Mouse (Mus musculus) forebrain, embryonic 10.5 days (tissue): ENCODE data around the gene Nsun2. TPM values are rescaled to one million over a fixed set of nuclear protein-coding genes. Genes with fewer than 3 reads are reported as not detected.

Experiments used
- DNase-seq: peaks from one replicate; pipeline ENCODE4 v3.0.0-alpha.2; 2017; ENCODE audit warnings: low spot score; ENCODE audit errors: extremely low spot score
- H3K27ac ChIP-seq: fragments of 300-500 bp; sonication (generic); 2 replicates; pipeline ENCODE4 v1.5.1; 2016; ENCODE audit warnings: mild to moderate bottlenecking
- H3K27me3 ChIP-seq: fragments of 300-500 bp; sonication (generic); 2 replicates; pipeline ENCODE4 v1.6.1; 2016; ENCODE audit warnings: mild to moderate bottlenecking; ENCODE audit not compliant: poor library complexity, severe bottlenecking
- H3K36me3 ChIP-seq: fragments of 300-500 bp; sonication (generic); replicated peaks from 2 replicates; pipeline ENCODE4 v1.6.1; 2016; ENCODE audit warnings: mild to moderate bottlenecking, moderate library complexity
- H3K4me1 ChIP-seq: fragments of 300-500 bp; sonication (generic); 2 replicates; pipeline ENCODE4 v1.6.1; 2016
- H3K4me3 ChIP-seq: fragments of 300-500 bp; sonication (generic); 2 replicates; pipeline ENCODE4 v1.5.1; 2016; ENCODE audit warnings: mild to moderate bottlenecking, moderate library complexity
- H3K9me3 ChIP-seq: fragments of 300-500 bp; sonication (generic); 2 replicates; pipeline ENCODE4 v1.6.1; 2016; ENCODE audit warnings: mild to moderate bottlenecking, moderate library complexity
- WGBS: fragments of 180-500 bp; shearing (Covaris S2); methylation state at CpG from one replicate; pipeline ENCODE4 v1.1.7; 2016; 5-methylcytosine and 5-hydroxymethylcytosine counted together
- polyA plus RNA-seq: library from polyadenylated mRNA; unstranded; fragments of >200 nt; fragmentation: Nextera tagmentation; extraction: Ambion mirVana; gene quantifications from 2 replicates; pipeline ENCODE4 v1.2.1, GENCODE M21; 2016

Gene Nsun2
- polyA plus RNA-seq, 1 experiment from 2014 or later: 175 TPM

- no peak for DNase-seq
- Histone ChIP-seq H3K27me3 (no peaks in the 10 kb centered on the region), H3K27ac (no peak overlapping the region), H3K4me3 (no peak overlapping the region), H3K36me3 (peaks cover 96% of the 10 kb centered on the region), H3K9me3 (no peaks in the 10 kb centered on the region), H3K4me1 (no peaks in the 10 kb centered on the region)
- WGBS: 89% methylated on average over 12 of the region's 12 CpGs
Observed at GRCm38 (mm10) chr13:69506341-69507086, 27.0 kb upstream of the Nsun2 start.

GRCm38 (mm10) chr13:69507666-69508065 lies 25.9 kb upstream of the Nsun2 start:
- 95% methylated on average over 3 of the region's 3 CpGs for WGBS
- Histone ChIP-seq H3K27ac (no peak overlapping the region), H3K4me1 (no peaks in the 10 kb centered on the region), H3K9me3 (no peaks in the 10 kb centered on the region), H3K27me3 (no peaks in the 10 kb centered on the region), H3K36me3 (peaks cover 96% of the 10 kb centered on the region), H3K4me3 (no peak overlapping the region)
- no peak for DNase-seq

- WGBS: 70% methylated on average over 9 of the region's 9 CpGs
- H3K36me3 ChIP-seq: peaks cover 86% of the 10 kb centered on the region
Observed at GRCm38 (mm10) chr13:69509391-69510244, 23.9 kb upstream of the Nsun2 start.

GRCm38 (mm10) chr13:69515091-69515490 lies 18.5 kb upstream of the Nsun2 start:
- H3K9me3 ChIP-seq: no peaks in the 10 kb centered on the region
- no peak for DNase-seq
- 95% methylated on average over 3 of the region's 3 CpGs for WGBS
- no peak overlapping the region for H3K27ac ChIP-seq
- no peaks in the 10 kb centered on the region for H3K27me3 ChIP-seq
- H3K36me3 ChIP-seq: peaks cover 48% of the 10 kb centered on the region
- no peak overlapping the region for H3K4me3 ChIP-seq
- peaks cover 12% of the 10 kb centered on the region for H3K4me1 ChIP-seq

More at GRCm38 (mm10) chr13:69509391-69510244, 23.9 kb upstream of the Nsun2 start:
- Histone ChIP-seq H3K4me1 (no peaks in the 10 kb centered on the region), H3K4me3 (no peak overlapping the region), H3K27me3 (no peaks in the 10 kb centered on the region), H3K27ac (no peak overlapping the region), H3K9me3 (no peaks in the 10 kb centered on the region)
- DNase-seq: no peak

- no peak for DNase-seq
- no peak overlapping the region for H3K4me3 ChIP-seq
- H3K27ac ChIP-seq: no peak overlapping the region
- peaks cover 36% of the 10 kb centered on the region for H3K4me1 ChIP-seq
- no peaks in the 10 kb centered on the region for H3K27me3 ChIP-seq
- no peaks in the 10 kb centered on the region for H3K9me3 ChIP-seq
- peaks cover 27% of the 10 kb centered on the region for H3K36me3 ChIP-seq
- WGBS: 94% methylated on average over 6 of the region's 6 CpGs
Observed at GRCm38 (mm10) chr13:69517445-69517844, 16.1 kb upstream of the Nsun2 start.

GRCm38 (mm10) chr13:69519137-69519536 lies 14.4 kb upstream of the Nsun2 start:
- no peak for DNase-seq
- WGBS: 84% methylated on average over 6 of the region's 6 CpGs
- no peak overlapping the region for H3K27ac ChIP-seq

GRCm38 (mm10) chr13:69522161-69522791 lies 11.3 kb upstream of the Nsun2 start:
- H3K9me3 ChIP-seq: no peaks in the 10 kb centered on the region
- WGBS: 88% methylated on average over 1 of the region's 1 CpGs
- no peak overlapping the region for H3K4me3 ChIP-seq
- H3K27me3 ChIP-seq: no peaks in the 10 kb centered on the region
- no peak for DNase-seq
- no peaks in the 10 kb centered on the region for H3K36me3 ChIP-seq
- no peak overlapping the region for H3K27ac ChIP-seq
- H3K4me1 ChIP-seq: peaks cover 82% of the 10 kb centered on the region

More at GRCm38 (mm10) chr13:69519137-69519536, 14.4 kb upstream of the Nsun2 start:
- no peaks in the 10 kb centered on the region for H3K9me3 ChIP-seq
- no peaks in the 10 kb centered on the region for H3K27me3 ChIP-seq
- peaks cover 53% of the 10 kb centered on the region for H3K4me1 ChIP-seq
- H3K36me3 ChIP-seq: peaks cover 16% of the 10 kb centered on the region
- no peak overlapping the region for H3K4me3 ChIP-seq

GRCm38 (mm10) chr13:69523444-69524157 lies 9.9 kb upstream of the Nsun2 start:
- WGBS: 77% methylated on average over 14 of the region's 14 CpGs
- Histone ChIP-seq H3K27ac (no peak overlapping the region), H3K4me1 (peaks cover 96% of the 10 kb centered on the region), H3K4me3 (no peak overlapping the region), H3K27me3 (no peaks in the 10 kb centered on the region), H3K36me3 (peaks cover 6% of the 10 kb centered on the region), H3K9me3 (no peaks in the 10 kb centered on the region)
- DNase-seq: no peak

- no peak for DNase-seq
- H3K27me3 ChIP-seq: no peaks in the 10 kb centered on the region
- peaks cover 96% of the 10 kb centered on the region for H3K4me1 ChIP-seq
- WGBS: 81% methylated on average over 2 of the region's 2 CpGs
- H3K9me3 ChIP-seq: no peaks in the 10 kb centered on the region
- H3K27ac ChIP-seq: no peak overlapping the region
- H3K36me3 ChIP-seq: peaks cover 12% of the 10 kb centered on the region
- no peak overlapping the region for H3K4me3 ChIP-seq
Observed at GRCm38 (mm10) chr13:69524158-69524530, 9.4 kb upstream of the Nsun2 start.

GRCm38 (mm10) chr13:69525867-69526266 lies 7.7 kb upstream of the Nsun2 start:
- H3K27me3 ChIP-seq: no peaks in the 10 kb centered on the region
- no peak for DNase-seq
- H3K27ac ChIP-seq: no peak overlapping the region
- H3K4me1 ChIP-seq: peaks cover 92% of the 10 kb centered on the region
- 74% methylated on average over 4 of the region's 4 CpGs for WGBS
- peaks cover 29% of the 10 kb centered on the region for H3K36me3 ChIP-seq
- no peaks in the 10 kb centered on the region for H3K9me3 ChIP-seq
- no peak overlapping the region for H3K4me3 ChIP-seq

GRCm38 (mm10) chr13:69528531-69528930 lies 5.0 kb upstream of the Nsun2 start:
- Histone ChIP-seq H3K36me3 (peaks cover 38% of the 10 kb centered on the region), H3K27me3 (no peaks in the 10 kb centered on the region), H3K9me3 (no peaks in the 10 kb centered on the region), H3K27ac (no peak overlapping the region), H3K4me1 (peaks cover 85% of the 10 kb centered on the region), H3K4me3 (no peak overlapping the region)
- no peak for DNase-seq
- whole genome bisulfite sequencing: 91% methylated on average over 7 of the region's 7 CpGs

GRCm38 (mm10) chr13:69530156-69530555 lies 3.4 kb upstream of the Nsun2 start:
- peak overlapping the region; percentile 5; the same call in 1 of the 2 replicates for H3K4me3 ChIP-seq
- WGBS: 83% methylated on average over 3 of the region's 3 CpGs
- no peak for DNase-seq
- H3K4me1 ChIP-seq: peaks cover 71% of the 10 kb centered on the region
- H3K27ac ChIP-seq: no peak overlapping the region
- no peaks in the 10 kb centered on the region for H3K27me3 ChIP-seq
- H3K36me3 ChIP-seq: peaks cover 38% of the 10 kb centered on the region
- no peaks in the 10 kb centered on the region for H3K9me3 ChIP-seq
